Mouse (Mus musculus): ENCODE data around the gene Zrsr1. TPM values are rescaled to one million over a fixed set of nuclear protein-coding genes. Genes with fewer than 3 reads are reported as not detected.

Gene Zrsr1
- polyA plus RNA-seq, 1 experiment, result 29.4 TPM

GRCm38 (mm10) chr11:22982846-22983245 lies 11.0 kb downstream of the Zrsr1 start:
- Histone ChIP-seq H3K4me3 (ENCODE audit: insufficient read depth, low read depth, low read length) (no peak overlapping the region), H3K4me1 (ENCODE audit: control insufficient read depth, insufficient read depth, insufficient read length, low read length) (peaks cover 4% of the 10 kb centered on the region), H3K27ac (replicated peaks; ENCODE audit: low read depth, low read length) (no peak overlapping the region)

GRCm38 (mm10) chr11:22985510-22985909 lies 13.7 kb downstream of the Zrsr1 start:
- H3K4me1 ChIP-seq (ENCODE audit: control insufficient read depth, insufficient read depth, insufficient read length, low read length), result peaks cover 4% of the 10 kb centered on the region; the same call in 1 of the 2 replicates
- H3K27ac ChIP-seq (replicated peaks; ENCODE audit: low read depth, low read length), result no peak overlapping the region

DNA sequence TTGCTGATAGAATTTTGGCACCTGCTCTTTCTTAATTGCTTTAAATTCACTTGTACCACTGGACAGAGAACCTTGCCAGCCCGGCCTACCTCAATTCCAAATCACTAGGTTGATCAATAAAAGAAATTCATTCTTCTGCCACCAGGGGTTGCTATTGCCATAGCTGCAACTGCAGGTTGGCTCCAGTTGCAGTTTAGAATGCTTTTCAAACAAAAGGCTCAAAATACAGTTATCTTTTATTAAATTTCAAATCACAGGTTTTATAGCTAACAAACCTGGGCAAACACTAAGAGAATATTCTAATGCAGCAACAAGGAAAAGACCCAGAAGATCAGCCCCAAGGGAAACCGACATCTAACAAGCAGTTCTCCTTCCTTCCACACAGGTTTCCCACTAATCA lies 15.6 kb downstream of the Zrsr1 start:
- Histone ChIP-seq H3K27ac (replicated peaks; ENCODE audit: low read depth, low read length) (no peak overlapping the region), H3K4me1 (ENCODE audit: control insufficient read depth, insufficient read depth, insufficient read length, low read length) (peaks cover 6% of the 10 kb centered on the region; the same call in 1 of the 2 replicates), H3K4me3 (ENCODE audit: insufficient read depth, low read depth, low read length) (no peak overlapping the region)

More at GRCm38 (mm10) chr11:22985510-22985909, 13.7 kb downstream of the Zrsr1 start:
- H3K4me3 ChIP-seq (ENCODE audit: insufficient read depth, low read depth, low read length), result no peak overlapping the region

GRCm38 (mm10) chr11:22989786-22990185 lies 18.0 kb downstream of the Zrsr1 start:
- Histone ChIP-seq H3K4me3 (ENCODE audit: insufficient read depth, low read depth, low read length) (peak overlapping the region; percentile 88), H3K4me1 (ENCODE audit: control insufficient read depth, insufficient read depth, insufficient read length, low read length) (peaks cover 6% of the 10 kb centered on the region; the same call in 1 of the 2 replicates), H3K27ac (replicated peaks; ENCODE audit: low read depth, low read length) (peak overlapping the region; percentile 78)

DNA sequence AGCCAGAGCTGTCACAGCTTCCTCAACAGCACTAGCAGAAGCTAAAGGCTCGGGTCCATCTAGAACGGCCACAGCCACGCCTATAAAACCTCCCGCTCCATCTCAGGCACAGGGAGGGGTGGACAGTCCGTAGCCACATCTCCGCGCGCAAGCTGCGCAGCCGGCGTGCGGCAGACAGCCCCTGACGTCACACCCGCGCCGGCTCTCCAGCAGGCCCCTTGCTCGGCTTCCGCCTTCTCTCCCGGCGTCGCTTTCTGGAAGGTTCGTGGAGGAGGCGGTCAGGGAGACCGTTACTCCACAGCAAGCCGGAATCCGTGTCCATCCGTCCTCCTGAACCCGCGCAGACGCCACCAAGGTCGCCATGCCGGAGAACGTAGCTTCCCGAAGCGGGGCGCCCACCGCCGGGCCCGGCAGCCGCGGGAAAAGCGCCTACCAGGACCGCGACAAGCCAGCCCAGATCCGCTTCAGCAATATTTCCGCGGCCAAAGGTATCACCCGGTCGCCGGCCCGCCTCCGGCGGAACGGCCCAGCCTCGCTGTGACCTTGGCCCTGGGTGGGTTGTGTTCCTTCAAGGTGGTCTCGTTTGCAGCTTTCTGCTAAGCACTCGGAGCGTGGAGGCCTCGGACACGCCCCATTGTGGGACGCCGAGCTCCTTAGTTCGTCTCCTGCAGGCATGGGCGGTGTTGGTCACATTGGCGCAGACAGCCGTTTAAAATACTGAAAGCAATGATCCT lies 18.8 kb downstream of the Zrsr1 start, which contains the start of gene Cct4:
Cct4 (plus strand) TSS at position 127 of the 734 bp plus-strand sequence.
- peak within 1 kb of the TSS; percentile 88 for H3K4me3 ChIP-seq (ENCODE audit: insufficient read depth, low read depth, low read length)
- H3K27ac ChIP-seq (replicated peaks; ENCODE audit: low read depth, low read length), result peak within 1 kb of the TSS; percentile 78
- peaks cover 6% of the 10 kb centered on the region; the same call in 1 of the 2 replicates for H3K4me1 ChIP-seq (ENCODE audit: control insufficient read depth, insufficient read depth, insufficient read length, low read length)

DNA sequence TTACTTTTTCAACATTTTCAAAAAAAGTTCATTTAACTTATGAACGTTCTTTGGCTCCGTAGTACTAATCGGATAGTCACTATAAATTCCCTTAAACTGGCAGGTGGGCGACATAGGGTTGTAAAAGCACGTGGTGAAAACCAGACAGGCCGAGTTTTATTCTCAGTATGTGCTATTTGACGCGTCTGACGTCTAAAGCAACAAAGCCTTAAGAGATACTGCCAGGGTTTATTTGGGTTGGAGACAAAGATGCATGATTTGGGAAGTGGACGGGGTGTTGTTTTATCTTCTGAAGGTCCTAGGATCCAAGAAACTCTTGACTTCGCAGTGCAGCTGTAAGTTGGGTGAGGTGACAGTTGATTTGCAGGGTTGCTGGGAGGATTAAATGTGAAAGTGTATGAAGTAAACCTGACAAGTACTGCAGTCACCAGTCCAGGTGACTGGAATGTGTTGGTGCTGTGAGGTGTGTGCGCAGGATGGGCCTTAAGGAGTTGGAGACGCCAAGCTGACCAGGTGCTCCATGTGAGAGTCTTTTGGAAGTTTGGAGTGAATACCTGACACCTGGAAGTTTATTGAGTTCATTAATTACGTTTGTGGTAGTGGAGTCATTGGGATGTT lies 19.5 kb downstream of the Zrsr1 start:
- Histone ChIP-seq H3K27ac (replicated peaks; ENCODE audit: low read depth, low read length) (no peak overlapping the region), H3K4me3 (ENCODE audit: insufficient read depth, low read depth, low read length) (peak overlapping the region; percentile 88), H3K4me1 (ENCODE audit: control insufficient read depth, insufficient read depth, insufficient read length, low read length) (peaks cover 6% of the 10 kb centered on the region; the same call in 1 of the 2 replicates)

DNA sequence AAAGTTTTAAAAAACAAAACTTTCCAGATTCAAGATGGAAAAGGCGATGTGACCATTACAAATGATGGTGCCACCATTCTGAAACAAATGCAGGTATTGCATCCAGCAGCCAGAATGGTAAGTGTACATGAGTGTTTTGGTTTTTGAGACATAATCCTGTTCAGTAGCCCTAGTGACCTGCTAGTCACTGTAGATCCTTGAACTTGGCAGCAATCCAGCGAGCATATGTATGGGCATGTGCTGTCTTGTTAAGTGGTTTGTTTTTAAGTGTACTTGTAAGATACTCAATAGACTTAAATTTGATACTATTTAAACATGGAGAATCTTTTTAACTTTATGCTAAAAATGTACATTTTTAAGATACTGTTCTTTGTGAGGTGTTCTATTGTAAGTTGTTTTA lies 22.5 kb downstream of the Zrsr1 start:
- peaks cover 6% of the 10 kb centered on the region; the same call in 1 of the 2 replicates for H3K4me1 ChIP-seq (ENCODE audit: control insufficient read depth, insufficient read depth, insufficient read length, low read length)

GRCm38 (mm10) chr11:22995461-22995860 lies 23.7 kb downstream of the Zrsr1 start:
- H3K27ac ChIP-seq (replicated peaks; ENCODE audit: low read depth, low read length), result no peak overlapping the region
- no peak overlapping the region for H3K4me3 ChIP-seq (ENCODE audit: insufficient read depth, low read depth, low read length)
- peaks cover 6% of the 10 kb centered on the region; the same call in 1 of the 2 replicates for H3K4me1 ChIP-seq (ENCODE audit: control insufficient read depth, insufficient read depth, insufficient read length, low read length)

More for the DNA sequence above, 22.5 kb downstream of the Zrsr1 start:
- Histone ChIP-seq H3K27ac (replicated peaks; ENCODE audit: low read depth, low read length) (no peak overlapping the region), H3K4me3 (ENCODE audit: insufficient read depth, low read depth, low read length) (no peak overlapping the region)

DNA sequence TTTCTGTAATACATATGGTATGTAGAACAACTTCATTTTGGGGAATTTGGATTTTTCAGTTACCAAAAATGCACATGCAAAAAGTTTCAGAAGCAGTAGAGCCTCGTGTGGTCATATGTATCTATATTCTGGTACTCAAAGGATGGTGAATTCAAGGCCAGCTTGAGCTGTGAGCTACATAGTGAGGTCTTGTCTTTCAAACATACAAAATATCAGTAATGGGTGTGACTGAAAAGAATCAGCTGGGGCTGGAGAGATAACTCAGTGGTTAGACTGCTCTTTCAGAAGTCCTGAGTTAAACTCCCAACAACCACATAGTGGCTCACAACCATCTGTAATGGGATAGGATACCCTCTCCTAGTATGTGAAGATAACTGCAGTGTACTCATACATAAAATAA lies 26.5 kb downstream of the Zrsr1 start:
- Histone ChIP-seq H3K4me1 (ENCODE audit: control insufficient read depth, insufficient read depth, insufficient read length, low read length) (no peaks in the 10 kb centered on the region), H3K4me3 (ENCODE audit: insufficient read depth, low read depth, low read length) (no peak overlapping the region), H3K27ac (replicated peaks; ENCODE audit: low read depth, low read length) (no peak overlapping the region)

- H3K4me3 ChIP-seq (ENCODE audit: insufficient read depth, low read depth, low read length), result no peak overlapping the region
- no peak overlapping the region for H3K27ac ChIP-seq (replicated peaks; ENCODE audit: low read depth, low read length)
- H3K4me1 ChIP-seq (ENCODE audit: control insufficient read depth, insufficient read depth, insufficient read length, low read length), result no peaks in the 10 kb centered on the region
Observed at GRCm38 (mm10) chr11:23005276-23005675, 33.5 kb downstream of the Zrsr1 start.

DNA sequence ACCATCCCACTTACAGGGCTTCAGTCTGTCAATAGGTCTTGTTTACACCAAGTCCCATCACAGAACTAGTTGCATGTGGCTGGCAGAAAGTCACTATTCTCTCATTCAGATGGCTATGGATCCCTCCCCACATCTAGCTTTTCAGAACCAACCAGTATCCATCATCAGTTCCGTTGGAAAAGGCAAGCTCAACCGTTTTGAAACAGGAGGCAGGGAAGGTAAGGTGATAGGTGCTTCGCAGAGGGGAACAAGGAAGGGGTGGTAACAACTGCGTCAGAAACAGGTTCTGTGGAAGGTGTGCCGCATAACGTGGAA lies 35.3 kb downstream of the Zrsr1 start:
- H3K4me1 ChIP-seq (ENCODE audit: control insufficient read depth, insufficient read depth, insufficient read length, low read length), result no peaks in the 10 kb centered on the region
- H3K27ac ChIP-seq (replicated peaks; ENCODE audit: low read depth, low read length), result no peak overlapping the region
- peak overlapping the region; percentile 65 for H3K4me3 ChIP-seq (ENCODE audit: insufficient read depth, low read depth, low read length)

DNA sequence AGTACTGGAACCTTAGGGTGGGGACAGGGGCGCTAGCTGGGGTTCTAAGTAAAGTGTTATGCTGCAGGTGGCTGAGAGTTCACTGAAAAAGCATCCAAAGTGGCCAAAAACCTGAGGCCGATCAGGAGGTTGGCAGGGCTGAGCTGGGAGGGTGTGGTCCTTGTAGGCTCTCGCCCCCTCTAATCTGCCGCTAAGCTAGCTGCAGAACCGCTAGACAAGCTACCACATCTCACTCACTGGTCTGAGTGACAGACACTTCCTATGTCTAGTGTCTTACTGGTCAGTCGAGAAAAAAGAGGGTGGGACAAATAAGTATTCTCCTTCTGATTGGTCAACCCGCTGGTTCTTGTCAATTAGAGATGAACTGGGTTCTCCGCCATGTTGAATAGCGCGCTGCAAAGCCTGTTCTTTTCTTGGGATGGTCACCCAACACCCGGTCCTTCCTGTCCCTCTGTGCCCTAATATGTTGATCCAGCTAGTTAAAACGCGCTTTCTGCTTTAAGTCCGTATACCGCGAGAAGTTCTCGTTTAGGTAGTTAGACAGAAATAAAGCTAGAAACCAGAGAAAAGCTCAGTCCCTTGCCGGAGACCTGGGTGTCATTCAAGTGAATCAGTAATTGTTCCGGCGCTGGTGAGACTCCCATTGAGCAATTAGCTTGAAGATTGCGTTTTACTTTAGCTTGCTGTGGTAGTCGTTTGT lies 35.8 kb downstream of the Zrsr1 start, which contains the start of gene Fam161a:
Fam161a (plus strand) TSS at position 51 of the 700 bp plus-strand sequence.
- Histone ChIP-seq H3K27ac (replicated peaks; ENCODE audit: low read depth, low read length) (peak within 1 kb of the TSS; percentile 73), H3K4me3 (ENCODE audit: insufficient read depth, low read depth, low read length) (peak within 1 kb of the TSS; percentile 83), H3K4me1 (ENCODE audit: control insufficient read depth, insufficient read depth, insufficient read length, low read length) (no peaks in the 10 kb centered on the region)

GRCm38 (mm10) chr11:23008181-23008823 lies 36.5 kb downstream of the Zrsr1 start:
- peak overlapping the region; percentile 73 for H3K27ac ChIP-seq (replicated peaks; ENCODE audit: low read depth, low read length)
- peak overlapping the region; percentile 83 for H3K4me3 ChIP-seq (ENCODE audit: insufficient read depth, low read depth, low read length)
- no peaks in the 10 kb centered on the region for H3K4me1 ChIP-seq (ENCODE audit: control insufficient read depth, insufficient read depth, insufficient read length, low read length)

DNA sequence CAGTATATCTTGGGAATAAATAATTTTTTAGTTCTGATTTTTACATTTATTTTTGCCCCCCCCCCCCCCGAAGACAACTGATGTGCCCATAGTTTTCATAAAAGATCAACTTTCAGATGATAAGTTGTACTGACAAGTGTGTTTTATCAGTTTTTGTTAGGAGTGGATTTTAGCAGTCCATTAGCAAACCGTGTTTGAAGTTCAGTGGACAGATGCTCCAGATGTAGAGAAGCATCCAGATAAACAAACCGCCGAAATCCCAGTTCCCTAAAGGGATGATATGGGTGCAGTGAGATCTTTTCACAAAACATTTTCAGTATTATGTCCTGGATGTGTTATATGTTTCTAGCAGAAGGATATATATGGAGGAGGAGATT lies 37.0 kb downstream of the Zrsr1 start:
- H3K4me3 ChIP-seq (ENCODE audit: insufficient read depth, low read depth, low read length), result peak overlapping the region; percentile 83
- no peaks in the 10 kb centered on the region for H3K4me1 ChIP-seq (ENCODE audit: control insufficient read depth, insufficient read depth, insufficient read length, low read length)
- H3K27ac ChIP-seq (replicated peaks; ENCODE audit: low read depth, low read length), result no peak overlapping the region

GRCm38 (mm10) chr11:23013096-23013495 lies 41.3 kb downstream of the Zrsr1 start:
- Histone ChIP-seq H3K27ac (replicated peaks; ENCODE audit: low read depth, low read length) (no peak overlapping the region), H3K4me1 (ENCODE audit: control insufficient read depth, insufficient read depth, insufficient read length, low read length) (no peaks in the 10 kb centered on the region), H3K4me3 (ENCODE audit: insufficient read depth, low read depth, low read length) (no peak overlapping the region)
